In the genomic region with DNA sequence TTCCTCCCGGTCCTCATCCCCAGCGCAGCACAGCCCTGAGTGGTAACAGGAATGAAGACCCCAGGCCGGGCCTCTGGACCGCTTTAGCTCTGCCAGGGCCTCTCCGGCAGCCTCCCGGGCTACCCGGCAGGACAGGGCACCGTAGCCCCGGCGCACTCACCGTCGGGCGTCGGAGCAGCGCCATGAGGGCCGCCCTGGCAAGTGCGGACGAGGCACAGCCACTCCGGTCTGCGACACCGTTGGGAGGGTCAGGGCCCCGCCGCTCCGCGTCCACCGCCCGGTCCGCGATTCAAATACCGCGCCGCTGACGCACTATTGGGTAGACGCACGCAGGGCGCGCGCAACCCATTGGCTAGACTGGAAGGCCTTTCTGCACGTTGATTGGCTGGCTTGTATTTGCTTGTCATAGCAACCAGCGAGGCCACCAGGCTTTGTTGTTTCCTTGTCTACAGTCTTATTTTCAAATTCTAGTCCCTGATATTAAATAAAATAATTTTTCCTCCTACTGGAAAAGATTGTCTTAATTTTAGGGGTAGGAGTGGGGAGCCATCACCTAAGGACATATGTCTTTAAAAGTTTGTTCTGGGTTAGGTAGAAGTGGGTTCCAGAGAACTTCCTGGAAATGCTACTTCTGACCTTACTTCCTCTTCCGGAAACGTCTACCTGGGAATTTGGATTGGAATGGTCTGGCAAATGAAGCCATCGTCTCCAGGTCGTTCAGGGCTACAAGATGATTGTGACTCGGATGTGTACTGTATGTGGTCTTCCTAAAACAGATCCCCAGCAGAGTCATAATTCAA, we compare ENCODE assay signal across 8 mouse cellular contexts. TPM values are rescaled to one million over a fixed set of nuclear protein-coding genes. Genes with fewer than 3 reads are reported as not detected.
DNase-seq lines count a peak whose midpoint lies in the region; ATAC-seq and TF ChIP-seq lines count a peak whose summit lies in the region.

Gene Ccnb2, minus strand, starts transcription at position 291 of the 800 bp plus-strand sequence.

- H3K4me3 ChIP-seq in CH12.LX (replicated peaks in 1 of 3; ENCODE audit: low read depth in 2 of 3, low read length in 2 of 3, poor library complexity in 1 of 3) = peak within 1 kb of the TSS; percentile 82 to 91 (median 87)
- peak within 1 kb of the TSS; percentile 68 for H3K4me3 ChIP-seq in forebrain, embryonic 12.5 days (replicated peaks)
- H3K4me3 ChIP-seq in heart, postnatal 0 days (ENCODE audit: low read depth, low read length) = peak within 1 kb of the TSS; percentile 66
- peak within 1 kb of the TSS; percentile 95 for H3K4me3 ChIP-seq in liver, embryonic 16.5 days (ENCODE audit: low read depth, low read length)
- peak within 1 kb of the TSS; percentile 49 for H3K4me3 ChIP-seq in neural tube, embryonic 13.5 days

- peak within 1 kb of the TSS; percentile 1; the same call in 1 of the 2 replicates for H3K27ac ChIP-seq in CH12.LX (ENCODE audit: insufficient read depth, low read depth)
- H3K27ac ChIP-seq in forebrain, embryonic 12.5 days = peak within 1 kb of the TSS; percentile 80
- H3K27ac ChIP-seq in heart, postnatal 0 days (ENCODE audit: low read depth) = peak within 1 kb of the TSS; percentile 21; the same call in 1 of the 2 replicates
- H3K27ac ChIP-seq in liver, embryonic 16.5 days (ENCODE audit: low read length) = peak within 1 kb of the TSS; percentile 94
- no peak within 1 kb of the TSS for H3K27ac ChIP-seq in neural tube, embryonic 13.5 days (replicated peaks)

- H3K9me3 ChIP-seq in CH12.LX (replicated peaks; ENCODE audit: low read length) = no peaks in the 10 kb centered on the region
- H3K9me3 ChIP-seq in forebrain, embryonic 12.5 days = no peaks in the 10 kb centered on the region
- H3K9me3 ChIP-seq in heart, postnatal 0 days (replicated peaks; ENCODE audit: control insufficient read depth, low read length) = no peaks in the 10 kb centered on the region
- H3K9me3 ChIP-seq in liver, embryonic 16.5 days (replicated peaks; ENCODE audit: control insufficient read depth, low read length) = no peaks in the 10 kb centered on the region
- no peaks in the 10 kb centered on the region for H3K9me3 ChIP-seq in neural tube, embryonic 13.5 days

- peak; percentile 98 for ATAC-seq in forebrain, embryonic 12.5 days (ENCODE audit: low FRiP score)
- peak; percentile 96 for ATAC-seq in heart, postnatal 0 days (ENCODE audit: insufficient read depth, low read depth)
- peak; percentile 100 for ATAC-seq in liver, embryonic 16.5 days (ENCODE audit: low read depth)
- peak; percentile 97 for ATAC-seq in neural tube, embryonic 13.5 days (ENCODE audit: low read depth)

- 4% methylated on average over 45 of the region's 45 CpGs for WGBS in forebrain, embryonic 12.5 days
- WGBS in heart, postnatal 0 days = 2% methylated on average over 45 of the region's 45 CpGs
- WGBS in liver, embryonic 16.5 days (ENCODE audit: insufficient replicate concordance) = under 1% methylated on average over 45 of the region's 45 CpGs
- 3% methylated on average over 45 of the region's 45 CpGs for WGBS in neural tube, embryonic 13.5 days

- peak; percentile 95 for DNase-seq in CH12.LX (ENCODE audit: extremely low read depth)
- DNase-seq in c-Kit-positive CD71-positive TER-119-negative erythroid progenitor cells, embryonic 14.5 days (ENCODE audit: low read depth) = peak; percentile 91
- peak; percentile 86 for DNase-seq in heart, postnatal 0 days (ENCODE audit: low spot score)
- DNase-seq in kidney, postnatal 4 days = peak; percentile 92 to 95
- DNase-seq in testis, postnatal 10 days (ENCODE audit: low spot score) = peak; percentile 91

- H3K79me2 ChIP-seq in CH12.LX (replicated peaks; ENCODE audit: control insufficient read depth, extremely low read depth, insufficient read depth, poor library complexity, severe bottlenecking) = peaks cover 14% of the 10 kb centered on the region

- dilution Hi-C loops in CH12.LX (cut with MboI; ENCODE audit: extremely low pct_ligation_motif_present, extremely low pct_unique_long_range_greater_than_20kb, low sequenced_read_pairs) = no loop called here

- in situ Hi-C loops in CH12.LX (cut with MboI; ENCODE audit: low pct_ligation_motif_present, low pct_unique_long_range_greater_than_20kb, low sequenced_read_pairs) = no loop called here

- H3K27me3 ChIP-seq in CH12.LX (replicated peaks) = no peaks in the 10 kb centered on the region
- H3K27me3 ChIP-seq in forebrain, embryonic 12.5 days = no peaks in the 10 kb centered on the region
- no peaks in the 10 kb centered on the region for H3K27me3 ChIP-seq in heart, postnatal 0 days (ENCODE audit: control insufficient read depth, insufficient read depth, low read length)
- H3K27me3 ChIP-seq in liver, embryonic 16.5 days (ENCODE audit: control insufficient read depth, insufficient read depth, low read depth, low read length) = no peaks in the 10 kb centered on the region
- H3K27me3 ChIP-seq in neural tube, embryonic 13.5 days = no peaks in the 10 kb centered on the region

- TF ChIP-seq RAD21 in CH12.LX (IDR thresholded peaks at IDR 0.05; ENCODE audit: low read depth, low read length) = no peak

- TF ChIP-seq CTCF in CH12.LX (conservative IDR thresholded peaks at IDR 0.05 in 1 of 2, IDR thresholded peaks at IDR 0.05 in 1 of 2; ENCODE audit: low read depth in 2 of 2, low read length in 2 of 2) = no peak
- no peak for TF ChIP-seq CTCF in heart, postnatal 0 days (IDR thresholded peaks at IDR 0.05; ENCODE audit: low read depth)

- TF ChIP-seq POLR2A in CH12.LX (IDR thresholded peaks at IDR 0.05; ENCODE audit: low read depth, low read length) = peak; percentile 93

- H3K9ac ChIP-seq in CH12.LX (ENCODE audit: insufficient read depth, low read depth) = peak within 1 kb of the TSS; percentile 73
- peak within 1 kb of the TSS; percentile 77 for H3K9ac ChIP-seq in forebrain, embryonic 12.5 days
- H3K9ac ChIP-seq in heart, postnatal 0 days (replicated peaks; ENCODE audit: low read depth, low read length) = peak within 1 kb of the TSS; percentile 57
- H3K9ac ChIP-seq in liver, embryonic 16.5 days (ENCODE audit: low read depth, low read length) = peak within 1 kb of the TSS; percentile 99
- peak within 1 kb of the TSS; percentile 61 for H3K9ac ChIP-seq in neural tube, embryonic 13.5 days

- H3K4me1 ChIP-seq in CH12.LX (ENCODE audit: control insufficient read depth in 1 of 2, insufficient read depth in 2 of 2) = peaks cover 0 to 19% of the 10 kb centered on the region in 2 experiments; a peak in 2 of 4 replicates
- H3K4me1 ChIP-seq in forebrain, embryonic 12.5 days = peaks cover 10% of the 10 kb centered on the region
- peaks cover 4% of the 10 kb centered on the region; the same call in 1 of the 2 replicates for H3K4me1 ChIP-seq in heart, postnatal 0 days (ENCODE audit: control insufficient read depth, insufficient read depth)
- peaks cover 8% of the 10 kb centered on the region for H3K4me1 ChIP-seq in liver, embryonic 16.5 days (ENCODE audit: control insufficient read depth, low read depth, low read length)
- peaks cover 13% of the 10 kb centered on the region for H3K4me1 ChIP-seq in neural tube, embryonic 13.5 days (replicated peaks)

- H3K4me2 ChIP-seq in CH12.LX (ENCODE audit: insufficient read depth, low read depth, poor library complexity, severe bottlenecking) = peak within 1 kb of the TSS; percentile 94
- peak within 1 kb of the TSS; percentile 84 for H3K4me2 ChIP-seq in forebrain, embryonic 12.5 days
- peak within 1 kb of the TSS; percentile 84 for H3K4me2 ChIP-seq in heart, postnatal 0 days (ENCODE audit: low read depth, low read length)
- peak within 1 kb of the TSS; percentile 60 for H3K4me2 ChIP-seq in liver, embryonic 16.5 days (ENCODE audit: low read depth, low read length)
- peak within 1 kb of the TSS; percentile 96 for H3K4me2 ChIP-seq in neural tube, embryonic 13.5 days

- TF ChIP-seq EP300 in CH12.LX (IDR thresholded peaks at IDR 0.05; ENCODE audit: low read length) = no peak
- no peak for TF ChIP-seq EP300 in heart, postnatal 0 days (IDR thresholded peaks at IDR 0.05; ENCODE audit: low read depth)

- peaks cover 36 to 48% of the 10 kb centered on the region in 2 experiments for H3K36me3 ChIP-seq in CH12.LX (replicated peaks in 1 of 2; ENCODE audit: control insufficient read depth in 1 of 2, insufficient read depth in 1 of 2, low read length in 1 of 2)
- peaks cover 40% of the 10 kb centered on the region for H3K36me3 ChIP-seq in forebrain, embryonic 12.5 days (replicated peaks)
- peaks cover 38% of the 10 kb centered on the region for H3K36me3 ChIP-seq in heart, postnatal 0 days (replicated peaks; ENCODE audit: control insufficient read depth, insufficient read depth, low read length)
- peaks cover 24% of the 10 kb centered on the region for H3K36me3 ChIP-seq in liver, embryonic 16.5 days (ENCODE audit: control insufficient read depth, insufficient read depth)
- H3K36me3 ChIP-seq in neural tube, embryonic 13.5 days = peaks cover 30% of the 10 kb centered on the region

TF ChIP-seq in CH12.LX, 34 proteins besides CTCF, POLR2A, EP300 and RAD21 (continues in another document):
- TF ChIP-seq MAZ (IDR thresholded peaks at IDR 0.05; ENCODE audit: low read depth, low read length) (no peak), HCFC1 (IDR thresholded peaks at IDR 0.05; ENCODE audit: low read depth, low read length) (peak; percentile 61), ELF1 (IDR thresholded peaks at IDR 0.05; ENCODE audit: low read depth, low read length) (peak; percentile 88), NRF1 (IDR thresholded peaks at IDR 0.05; ENCODE audit: low read depth, low read length) (peak; percentile 52), CHD2 (IDR thresholded peaks at IDR 0.05; ENCODE audit: low read length) (peak; percentile 58), CHD1 (IDR thresholded peaks at IDR 0.05; ENCODE audit: low read depth, low read length) (no peak), GABPA (IDR thresholded peaks at IDR 0.05; ENCODE audit: insufficient replicate concordance, low read depth, low read length) (no peak), JUND (conservative IDR thresholded peaks at IDR 0.05; ENCODE audit: low read depth, low read length) (no peak), KAT2A (IDR thresholded peaks at IDR 0.05; ENCODE audit: insufficient replicate concordance, low read length) (0 out of 2 replicates have a peak, but pooled peaks have one; percentile 39), POLR2AphosphoS2 (IDR thresholded peaks at IDR 0.05; ENCODE audit: low read depth, low read length) (peak; percentile 57; the same call in 1 of the 2 replicates), MXI1 (IDR thresholded peaks at IDR 0.05; ENCODE audit: low read depth, low read length) (peak; percentile 87), TBP (conservative IDR thresholded peaks at IDR 0.05; ENCODE audit: low read depth, low read length) (peak; percentile 49; the same call in 1 of the 2 replicates)

RNA-seq across cellular contexts. Expression of gene Ccnb2, which starts in this region (rescaled TPM):
- total RNA-seq in CH12.LX (2012; rRNA removed) (102 and 104 TPM in 2 replicates), CH12.LX (2014; rRNA removed) (130 and 138 TPM in 2 replicates)
- 74.2 and 83.9 TPM in 2 replicates for polyA plus RNA-seq in CH12.LX (2012; ENCODE audit: insufficient read length, low read depth)
- 174 and 176 TPM in 2 replicates for polyA plus RNA-seq in forebrain, embryonic 12.5 days (2016; fragmentation: Nextera tagmentation; extraction: Ambion mirVana)
- 64.8 and 128 TPM in 2 replicates for total RNA-seq in heart, postnatal 0 days (2014; rRNA removed; ENCODE audit: low replicate concordance)
- 61.5 and 68.1 TPM in 2 replicates for polyA plus RNA-seq in heart, postnatal 0 days (2015; fragmentation: Nextera tagmentation; extraction: Ambion mirVana)
- polyA plus RNA-seq in liver, embryonic 16.5 days (2015; fragmentation: Nextera tagmentation; extraction: Ambion mirVana) = 197 and 199 TPM in 2 replicates
- polyA plus RNA-seq in neural tube, embryonic 13.5 days (2015; fragmentation: Nextera tagmentation; extraction: Ambion mirVana) = 33.6 and 49.3 TPM in 2 replicates
